Mouse (Mus musculus): Measurements from ENCODE around the gene Dld.

DNA sequence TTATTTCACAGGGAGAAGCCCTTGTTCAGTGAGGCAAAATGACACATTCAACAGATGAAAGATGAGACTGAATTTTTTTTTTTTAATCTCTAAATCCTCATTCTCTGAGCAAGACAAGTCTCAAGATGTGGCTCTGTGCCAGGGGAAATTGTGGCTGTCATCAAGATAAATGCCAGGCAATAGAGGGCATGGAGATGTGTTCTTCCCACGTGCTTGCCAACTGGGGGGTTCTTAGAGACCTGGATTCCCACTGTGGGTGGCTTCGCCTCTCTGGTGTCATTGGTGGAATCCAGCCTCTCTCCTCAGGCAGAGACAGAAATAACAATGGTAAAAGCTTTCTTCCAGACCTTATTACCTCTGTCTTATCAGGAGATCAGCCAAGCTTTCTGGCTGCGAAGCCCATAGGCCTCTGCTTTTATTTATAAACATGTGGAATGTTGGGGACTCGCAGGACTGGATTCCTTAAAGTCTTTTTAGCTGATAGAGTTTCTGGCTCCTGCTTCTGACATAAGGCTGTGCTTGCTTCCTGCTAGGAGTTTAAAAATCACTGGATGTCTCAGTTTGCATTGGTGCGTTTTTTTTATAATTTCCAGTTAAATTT is 45.1 kb downstream of the Dld start:
- TF ChIP-seq POLR2A (IDR thresholded peaks at IDR 0.05; ENCODE audit: borderline replicate concordance, extremely low read depth, low read depth, low read length), result no peak
- no peak for TF ChIP-seq CTCF (IDR thresholded peaks at IDR 0.05; ENCODE audit: insufficient read depth, low read length)
